Mouse (Mus musculus) gastrocnemius, adult 2 months (tissue): ENCODE measurements around the gene Kpnb1. TPM values are rescaled to one million over a fixed set of nuclear protein-coding genes. Genes with fewer than 3 reads are reported as not detected.

Experiments
- DNase-seq: peaks from one replicate; pipeline ENCODE4 v3.0.0; 2022
- H3K27ac ChIP-seq: fragments of 200-600 bp; 2 replicates; pipeline ENCODE4 v1.8.1; 2022; ENCODE audit warnings: mild to moderate bottlenecking
- H3K4me3 ChIP-seq: fragments of 200-600 bp; 2 replicates; pipeline ENCODE4 v1.8.1; 2022; ENCODE audit warnings: mild to moderate bottlenecking, moderate library complexity
- CTCF ChIP-seq: fragments of 200-600 bp; IDR thresholded peaks from 2 replicates; pipeline ENCODE4 v1.8.1; 2022; ENCODE audit warnings: antibody characterized with exemption, mild to moderate bottlenecking, moderate library complexity
- intact Hi-C: fragments of 180-260 bp; cut with DNase I; formaldehyde crosslinking; loops from one replicate; pipeline ENCODE4 v1.15.1; 2025
- total RNA-seq, 2 experiments: library from RNA; stranded (reverse); gene quantifications; 2 replicates each; pipeline ENCODE4 v1.2.3; 2021

Kpnb1 gene
- total RNA-seq, 2 experiments from 2014 or later: 49.2 to 58.9 TPM

DNA sequence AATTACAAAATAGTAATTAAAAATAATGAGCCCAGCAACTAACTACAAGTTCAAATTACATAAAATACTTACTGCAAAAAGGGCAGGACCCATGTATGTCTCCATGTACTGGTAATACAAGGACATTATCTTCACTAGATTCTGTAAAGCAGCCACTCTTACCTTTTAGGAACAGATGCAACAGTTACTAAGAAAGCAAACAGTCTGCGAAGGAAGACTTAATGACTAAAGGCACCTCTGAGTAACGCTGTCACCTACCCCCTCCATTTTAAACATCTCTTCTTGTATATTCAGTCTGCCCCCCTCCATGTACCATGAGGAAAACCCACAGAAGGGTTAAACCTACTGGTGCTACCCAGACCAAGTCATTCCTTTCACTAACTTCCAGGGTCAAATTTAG, 9.5 kb downstream of the Kpnb1 start:
- Histone ChIP-seq H3K27ac (no peak overlapping the region), H3K4me3 (no peak overlapping the region)
- DNase-seq: no peak
- TF ChIP-seq CTCF: no peak
- intact Hi-C loops: no loop called here

DNA sequence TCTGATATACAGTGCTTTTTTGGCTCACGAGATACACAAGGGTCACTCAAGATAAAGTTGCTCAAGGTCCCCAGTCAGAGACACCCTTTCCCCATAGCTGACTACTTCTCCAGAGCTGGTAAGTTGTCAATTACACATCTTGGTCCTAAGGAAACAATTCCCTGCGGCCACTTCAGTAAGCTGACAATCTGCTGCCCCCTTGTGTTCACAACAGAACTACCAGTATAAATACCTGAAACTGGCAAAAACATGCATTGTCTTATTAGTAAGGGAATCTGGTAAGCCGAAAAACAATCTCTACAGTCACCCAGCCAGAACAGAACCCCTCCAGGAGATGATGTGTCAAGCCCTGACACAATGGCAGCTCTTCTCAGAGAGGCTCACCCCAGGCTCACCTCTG, 10.8 kb downstream of the Kpnb1 start:
- peak; percentile 27 for DNase-seq
- Histone ChIP-seq H3K4me3 (no peak overlapping the region), H3K27ac (no peak overlapping the region)
- peak; percentile 70 for TF ChIP-seq CTCF
- intact Hi-C loops: loop anchor here (2.0 kb wide), 1 partner anchor 76 kb away; no protein-coding TSS in a partner anchor

DNA sequence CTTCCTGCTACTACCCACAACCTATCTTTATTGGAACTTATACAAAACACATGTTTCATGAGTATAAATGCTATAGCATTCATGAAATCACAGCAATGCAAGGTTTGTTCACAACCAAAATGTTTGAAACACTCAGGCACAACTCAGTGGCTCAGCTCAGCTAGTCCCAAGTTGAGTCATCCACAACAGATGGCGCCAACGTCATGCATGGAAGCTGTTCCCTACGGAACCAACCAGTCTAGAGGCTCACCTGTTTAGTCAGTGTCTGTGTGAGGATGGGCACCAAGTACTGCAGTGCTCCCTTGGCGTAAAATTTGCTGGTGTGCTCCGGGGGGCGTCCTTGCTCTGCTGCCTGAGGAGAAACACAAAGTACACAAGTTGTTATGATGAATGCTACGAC, 12.2 kb downstream of the Kpnb1 start:
- no peak for TF ChIP-seq CTCF
- intact Hi-C loops: no loop called here
- Histone ChIP-seq H3K27ac (no peak overlapping the region), H3K4me3 (no peak overlapping the region)
- no peak for DNase-seq

DNA sequence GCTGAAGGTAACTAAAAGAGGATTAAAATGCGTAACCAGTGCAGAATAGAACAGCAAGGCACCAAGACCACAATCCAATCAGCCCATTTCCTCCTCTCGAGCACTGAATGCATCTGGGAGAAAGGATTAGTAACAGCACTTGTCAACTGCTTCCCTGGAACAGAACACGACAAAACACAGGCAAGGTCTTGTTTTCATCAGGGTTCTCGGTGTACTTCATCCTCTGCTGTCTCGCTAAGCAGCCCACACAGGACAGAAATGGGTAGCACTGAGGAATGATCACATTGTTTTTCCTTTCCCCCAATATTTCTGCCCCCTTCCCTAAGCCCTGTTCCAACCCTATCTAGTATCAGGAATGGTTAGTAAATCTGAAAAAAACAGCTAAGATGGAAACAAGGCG, 27.3 kb downstream of the Kpnb1 start:
- Histone ChIP-seq H3K4me3 (no peak overlapping the region), H3K27ac (no peak overlapping the region)
- no peak for TF ChIP-seq CTCF
- intact Hi-C loops: no loop called here
- no peak for DNase-seq

DNA sequence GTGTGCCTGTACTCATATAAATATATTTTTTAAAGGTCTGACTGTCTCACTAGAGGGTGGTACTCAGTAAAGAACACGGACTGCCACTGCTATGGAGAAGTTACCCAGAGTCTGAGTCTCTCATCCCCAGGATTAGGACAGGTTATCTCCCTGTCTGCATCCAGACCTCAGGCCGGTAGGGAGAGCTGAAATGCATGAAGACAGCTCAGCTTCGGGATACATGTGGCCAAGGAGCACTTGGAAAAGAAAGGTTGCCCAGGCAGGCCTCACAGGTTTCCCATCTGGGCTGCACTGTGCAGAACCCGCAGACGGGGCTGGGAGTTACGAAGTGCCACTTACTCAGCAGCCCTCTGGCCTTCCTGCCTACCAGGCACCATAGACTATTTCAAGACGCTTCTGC, 30.7 kb downstream of the Kpnb1 start:
- no peak for DNase-seq
- intact Hi-C loops: no loop called here
- Histone ChIP-seq H3K4me3 (no peak overlapping the region), H3K27ac (no peak overlapping the region)
- TF ChIP-seq CTCF: no peak

DNA sequence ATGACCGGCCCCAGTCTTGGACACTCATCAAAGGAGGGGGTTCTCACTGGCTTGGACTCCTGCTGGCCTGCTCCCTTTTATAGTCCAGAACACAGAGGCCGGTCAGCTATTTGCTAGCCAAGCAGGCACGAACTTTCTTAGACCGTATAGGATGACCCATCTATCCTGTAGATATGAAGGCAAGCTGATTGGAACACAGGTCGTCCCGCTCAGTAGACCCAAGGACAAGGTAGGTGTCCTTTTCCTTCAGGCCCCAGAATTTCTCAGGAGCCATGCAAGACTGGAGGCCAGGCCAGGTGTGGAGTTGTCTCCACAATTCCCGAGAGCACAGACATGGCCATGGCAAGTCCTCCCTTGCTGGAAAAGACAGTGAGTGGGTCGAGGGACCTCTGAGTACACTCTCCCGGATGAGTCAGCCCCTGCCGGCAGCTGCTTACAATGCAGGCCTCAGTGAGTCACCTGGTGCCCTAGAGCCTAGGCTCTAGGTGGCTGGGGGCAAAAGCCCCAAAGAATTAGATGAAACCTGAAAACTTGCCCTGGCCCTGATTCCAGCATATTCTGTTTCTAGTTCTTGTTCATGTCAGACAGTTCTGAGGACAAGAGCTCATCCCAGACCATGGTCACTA, 34.9 kb downstream of the Kpnb1 start:
- 0 out of 2 replicates have a peak, but pooled peaks have one; percentile 3 for TF ChIP-seq CTCF
- intact Hi-C loops: no loop called here
- DNase-seq: no peak
- Histone ChIP-seq H3K27ac (no peak overlapping the region), H3K4me3 (no peak overlapping the region)

DNA sequence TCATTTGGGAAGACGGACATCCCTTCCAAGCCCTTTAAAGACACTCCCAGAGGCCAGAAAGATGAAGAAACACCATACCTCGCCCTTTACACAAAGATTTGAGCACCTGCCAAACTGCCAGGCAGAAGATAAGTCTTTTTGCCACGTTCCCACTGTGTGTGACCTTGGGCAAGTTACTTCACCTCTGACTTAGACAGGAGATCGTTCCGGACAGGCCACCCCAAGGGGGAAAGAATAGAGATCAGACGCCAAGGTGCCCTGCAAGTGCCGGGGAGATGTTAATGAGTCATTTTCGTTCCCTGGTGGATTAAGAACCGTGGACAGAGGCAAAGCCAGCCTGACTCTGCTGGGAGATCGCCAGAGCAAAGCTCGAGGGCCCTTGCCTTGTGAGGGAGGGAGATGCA, 35.7 kb downstream of the Kpnb1 start:
- H3K4me3 ChIP-seq: peak overlapping the region; percentile 93
- intact Hi-C loops: no loop called here
- H3K27ac ChIP-seq: no peak overlapping the region
- peak; percentile 57 for DNase-seq
- no peak for TF ChIP-seq CTCF

DNA sequence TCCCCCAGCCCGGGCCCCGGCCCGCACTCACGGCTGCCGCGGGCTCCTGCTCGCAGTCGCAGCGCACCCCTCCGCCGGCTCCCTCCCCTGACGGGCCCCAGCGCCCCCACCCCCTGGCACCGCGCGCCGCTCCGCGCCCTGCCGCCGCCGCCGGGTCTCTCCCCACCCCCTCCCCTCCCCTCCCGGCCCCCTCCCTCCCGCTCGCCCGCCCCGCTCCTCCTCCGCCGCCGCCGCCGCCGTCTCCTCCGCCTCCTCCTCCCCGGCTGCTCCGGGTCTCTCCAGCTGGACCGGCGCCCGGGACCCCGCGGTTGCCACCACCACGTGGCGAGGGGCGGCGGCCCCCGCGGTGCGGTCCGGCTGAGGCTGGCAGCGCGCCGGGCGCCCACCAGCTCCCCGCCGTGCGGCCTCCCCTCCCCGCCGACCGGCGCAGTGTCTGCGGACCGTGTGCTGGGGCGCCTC, 36.3 kb downstream of the Kpnb1 start, which contains the start of gene Tbkbp1:
Gene Tbkbp1, minus strand, starts transcription at position 153 of the 459 bp plus-strand sequence.
- Histone ChIP-seq H3K27ac (peak within 1 kb of the TSS; percentile 86), H3K4me3 (peak within 1 kb of the TSS; percentile 93)
- TF ChIP-seq CTCF: no peak
- DNase-seq: peak; percentile 61
- intact Hi-C loops: no loop called here

DNA sequence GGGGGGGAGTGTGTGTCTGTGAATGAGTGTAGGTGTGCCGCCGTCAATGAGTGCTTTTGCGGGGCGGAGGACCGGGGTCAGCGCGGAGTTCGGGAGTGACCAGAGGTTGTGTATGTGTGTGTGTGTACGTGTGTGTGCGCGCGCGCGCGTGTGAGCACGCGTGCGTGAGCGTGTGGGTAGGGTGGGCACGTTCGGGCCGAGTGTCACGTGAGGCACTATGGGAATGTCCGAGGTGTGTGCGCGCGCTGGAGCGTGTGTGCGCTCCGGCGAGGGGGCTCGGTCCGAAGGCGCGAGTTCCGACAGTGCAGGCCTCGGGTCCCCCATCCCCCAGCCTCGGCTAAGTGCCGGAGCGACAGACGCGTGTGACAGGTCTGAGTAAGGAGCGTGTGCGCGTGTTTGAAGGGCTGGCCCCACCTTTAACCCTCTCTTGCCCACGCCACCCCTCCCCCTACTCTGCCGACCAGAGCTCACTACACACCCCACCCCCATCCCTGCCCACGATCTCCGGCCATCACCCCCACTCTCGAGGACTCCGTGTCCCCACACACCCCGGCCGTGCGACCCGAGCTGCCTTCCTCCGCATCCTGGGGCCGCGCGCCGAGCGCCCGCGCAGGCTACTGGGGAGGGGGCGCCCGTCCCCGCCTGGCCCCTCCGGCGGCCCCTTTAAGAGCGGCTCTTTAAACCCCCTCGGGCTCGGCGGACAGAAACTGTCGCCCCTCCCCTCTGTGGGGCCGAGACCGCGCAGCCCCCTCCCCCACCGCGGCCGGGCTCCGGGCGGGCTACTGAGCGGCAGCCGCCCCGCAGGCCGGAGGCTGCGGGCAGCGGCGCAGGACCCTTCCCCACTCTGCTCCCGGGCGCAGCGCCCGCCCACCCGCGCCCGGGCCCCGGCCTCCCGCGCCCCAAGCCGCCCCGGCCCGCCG, 37.0 kb downstream of the Kpnb1 start:
- peak overlapping the region; percentile 86 for H3K27ac ChIP-seq
- intact Hi-C loops: no loop called here
- TF ChIP-seq CTCF: no peak
- peak overlapping the region; percentile 93 for H3K4me3 ChIP-seq
- DNase-seq: peak; percentile 68

DNA sequence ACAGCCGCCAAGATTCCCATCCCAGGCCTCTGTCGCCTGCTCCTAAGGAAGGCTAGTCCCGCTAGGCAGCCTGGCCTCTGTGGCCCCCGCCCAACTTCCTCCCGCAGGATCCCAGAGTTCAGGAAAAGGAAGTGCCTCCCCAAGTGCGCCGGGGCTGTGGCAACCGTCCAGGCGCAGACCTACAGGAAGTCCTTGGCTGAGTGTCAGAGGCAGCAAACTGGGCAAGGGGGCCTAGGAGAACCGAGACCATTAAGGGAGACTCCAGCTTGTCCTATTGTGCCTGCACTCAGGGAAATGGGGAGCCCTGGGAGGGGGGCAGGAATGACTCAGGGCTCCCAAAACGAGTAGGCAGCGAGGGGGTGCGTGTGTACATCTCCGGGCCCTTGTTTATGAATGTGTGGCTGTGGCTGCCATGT, 37.7 kb downstream of the Kpnb1 start:
- intact Hi-C loops: no loop called here
- peak overlapping the region; percentile 86 for H3K27ac ChIP-seq
- peak; percentile 84 for DNase-seq
- H3K4me3 ChIP-seq: peak overlapping the region; percentile 93
- no peak for TF ChIP-seq CTCF

DNA sequence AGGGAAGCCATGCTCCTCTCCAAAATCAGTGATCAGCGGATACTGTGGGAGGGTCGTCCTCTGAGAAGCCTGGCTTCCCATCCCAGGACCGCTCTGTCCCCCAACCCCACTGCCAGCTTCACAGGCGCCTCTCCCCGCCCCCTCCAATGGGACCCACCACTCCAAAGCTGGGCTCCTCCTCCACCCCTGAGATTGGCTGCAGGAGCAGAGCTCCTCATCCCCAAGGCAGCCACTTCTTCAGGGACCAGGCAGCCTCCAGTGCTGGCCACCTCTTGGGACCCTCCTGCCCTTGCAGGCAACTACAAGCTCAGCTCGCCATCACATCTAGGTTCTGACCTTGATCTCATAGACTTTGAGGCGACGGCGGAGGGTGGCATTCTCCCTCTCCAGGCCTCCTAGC, 38.7 kb downstream of the Kpnb1 start:
- Histone ChIP-seq H3K27ac (peak overlapping the region; percentile 86), H3K4me3 (peak overlapping the region; percentile 93)
- DNase-seq: no peak
- intact Hi-C loops: no loop called here
- TF ChIP-seq CTCF: no peak

DNA sequence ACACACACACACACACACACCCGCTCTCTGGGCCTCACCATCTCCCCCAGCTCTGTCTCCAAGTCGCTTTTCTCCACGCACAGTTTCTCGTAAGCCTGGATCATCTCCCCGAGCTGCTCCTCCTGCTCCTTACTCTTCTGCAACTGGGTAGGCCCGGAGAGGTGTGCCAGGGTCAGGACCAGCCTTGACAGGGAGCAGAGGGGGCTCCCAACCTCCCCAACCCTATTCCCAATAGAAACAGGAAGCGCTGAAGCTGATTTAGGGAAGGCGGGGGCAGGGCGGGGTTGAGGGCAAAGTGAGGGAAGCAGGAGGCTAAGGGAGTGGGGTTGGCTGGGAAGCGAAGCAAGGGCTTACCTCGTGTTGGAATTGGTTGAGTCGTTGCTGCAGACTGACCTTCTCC, 39.1 kb downstream of the Kpnb1 start:
- Histone ChIP-seq H3K27ac (peak overlapping the region; percentile 86), H3K4me3 (peak overlapping the region; percentile 93)
- intact Hi-C loops: no loop called here
- DNase-seq: no peak
- TF ChIP-seq CTCF: no peak

DNA sequence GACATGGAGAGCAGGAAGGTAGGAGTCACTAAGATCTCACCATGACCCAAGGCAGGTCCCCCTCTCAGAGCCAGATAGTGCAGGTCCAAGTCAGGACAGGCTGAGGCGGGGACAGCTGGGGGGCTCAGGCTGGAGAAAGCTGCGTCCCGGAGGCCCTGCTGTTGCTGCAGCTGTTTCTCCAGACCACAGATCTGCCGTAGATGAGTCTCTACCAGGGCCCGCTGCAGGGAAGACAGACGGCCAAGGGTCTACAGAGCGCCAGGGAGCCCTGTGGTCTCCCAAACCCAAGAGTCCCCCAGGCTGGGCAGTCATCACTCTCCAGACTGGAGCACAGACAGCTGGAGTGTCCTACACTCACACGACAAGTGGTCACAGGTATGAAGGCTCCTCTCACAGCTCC, 40.3 kb downstream of the Kpnb1 start:
- intact Hi-C loops: no loop called here
- no peak overlapping the region for H3K27ac ChIP-seq
- H3K4me3 ChIP-seq: no peak overlapping the region
- no peak for TF ChIP-seq CTCF
- no peak for DNase-seq
